Mouse (Mus musculus) MEL (cell line): ENCODE measurements around the gene Tifa.

Experiments
- CTCF ChIP-seq, 3 experiments: IDR thresholded peaks in 2 of 3; conservative IDR thresholded peaks in 1 of 3; 2 replicates each; pipeline ENCODE4 v1.5.1; 2011 to 2012; ENCODE audit warnings: low read length in 3 of 3, low read depth in 2 of 3, mild to moderate bottlenecking in 2 of 3, improper control_type of control experiment in 1 of 3, inconsistent platforms in 1 of 3, mixed read lengths in 1 of 3, moderate library complexity in 1 of 3; ENCODE audit not compliant: control insufficient read depth in 1 of 3, insufficient read depth in 1 of 3, poor library complexity in 1 of 3, severe bottlenecking in 1 of 3
- E2F4 ChIP-seq: IDR thresholded peaks from 2 replicates; pipeline ENCODE4 v1.6.1; 2011; ENCODE audit warnings: low read depth, low read length, improper control_type of control experiment, borderline replicate concordance
- EP300 ChIP-seq, 2 experiments: IDR thresholded peaks; 2 replicates each; pipeline ENCODE4 v1.6.1; 2011; ENCODE audit warnings: improper control_type of control experiment in 2 of 2, low read length in 2 of 2, low read depth in 1 of 2, mild to moderate bottlenecking in 1 of 2
- KAT2A ChIP-seq: conservative IDR thresholded peaks from 2 replicates; pipeline ENCODE4 v1.6.1; 2012; ENCODE audit warnings: low read depth, low read length, improper control_type of control experiment, inconsistent platforms
- MAX ChIP-seq: IDR thresholded peaks from 2 replicates; pipeline ENCODE4 v1.6.1; 2011; ENCODE audit warnings: low read length, improper control_type of control experiment
- MAZ ChIP-seq: IDR thresholded peaks from 2 replicates; pipeline ENCODE4 v1.6.1; 2012; ENCODE audit warnings: low read depth, mild to moderate bottlenecking, inconsistent platforms, low read length, improper control_type of control experiment
- POLR2A ChIP-seq, 2 experiments: IDR thresholded peaks; 2 replicates each; pipeline ENCODE4 v1.6.1; 2011 to 2012; ENCODE audit warnings: low read length in 2 of 2, mild to moderate bottlenecking in 2 of 2, control low read depth in 1 of 2, improper control_type of control experiment in 1 of 2, low read depth in 1 of 2, moderate library complexity in 1 of 2; ENCODE audit not compliant: control insufficient read depth in 1 of 2, insufficient read depth in 1 of 2, poor library complexity in 1 of 2
- TBP ChIP-seq: IDR thresholded peaks from 2 replicates; pipeline ENCODE4 v1.8.0; 2011; ENCODE audit warnings: low read depth, low read length, improper control_type of control experiment
- USF2 ChIP-seq, 2 experiments: IDR thresholded peaks; 2 replicates each; pipeline ENCODE4 v1.6.1; 2011 to 2012; ENCODE audit warnings: improper control_type of control experiment in 2 of 2, low read length in 2 of 2, borderline replicate concordance in 1 of 2, inconsistent platforms in 1 of 2, low read depth in 1 of 2, mild to moderate bottlenecking in 1 of 2; ENCODE audit not compliant: insufficient read depth in 1 of 2
- ZC3H11A ChIP-seq: IDR thresholded peaks from 2 replicates; pipeline ENCODE4 v1.6.1; 2012; ENCODE audit warnings: low read depth, mild to moderate bottlenecking, inconsistent platforms, low read length, improper control_type of control experiment
- ZMIZ1 ChIP-seq: IDR thresholded peaks from 2 replicates; pipeline ENCODE4 v1.6.1; 2012; ENCODE audit warnings: low read depth, mild to moderate bottlenecking, inconsistent platforms, low read length, improper control_type of control experiment, moderate library complexity

DNA sequence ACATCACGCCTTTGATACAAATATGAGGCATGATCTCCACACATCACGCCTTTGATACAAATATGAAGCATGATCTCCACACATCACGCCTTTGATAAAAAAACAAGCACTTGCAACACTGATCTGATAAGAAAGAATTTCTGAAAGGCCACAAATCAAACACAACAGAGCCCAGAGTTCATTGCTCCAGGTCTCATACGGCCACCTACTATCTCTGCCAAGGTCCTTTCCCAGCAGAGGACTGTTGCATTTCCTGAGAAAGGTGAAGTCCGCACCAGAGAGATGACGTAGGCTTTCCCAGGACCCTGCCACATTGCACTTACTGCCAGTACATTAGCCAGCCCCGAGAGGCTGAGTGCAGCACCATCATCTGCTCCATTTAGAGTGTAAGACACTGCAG lies 19.5 kb downstream of the Tifa start:
- no peak for TF ChIP-seq MAZ
- TF ChIP-seq ZC3H11A, result no peak
- TF ChIP-seq POLR2A (IDR thresholded peaks at IDR 0.05; ENCODE audit: control insufficient read depth in 1 of 2, insufficient read depth in 1 of 2, low read depth in 1 of 2, low read length in 2 of 2, poor library complexity in 1 of 2), result no peak
- TF ChIP-seq TBP, result no peak
- no peak for TF ChIP-seq MAX
- TF ChIP-seq EP300 (IDR thresholded peaks at IDR 0.05; ENCODE audit: low read depth in 1 of 2, low read length in 2 of 2), result no peak
- no peak for TF ChIP-seq ZMIZ1
- no peak for TF ChIP-seq KAT2A
- TF ChIP-seq E2F4, result no peak
- no peak for TF ChIP-seq CTCF (IDR thresholded peaks at IDR 0.05 in 2 of 3, conservative IDR thresholded peaks at IDR 0.05 in 1 of 3; ENCODE audit: control insufficient read depth in 1 of 3, insufficient read depth in 1 of 3, low read depth in 2 of 3, low read length in 3 of 3, poor library complexity in 1 of 3, severe bottlenecking in 1 of 3)
- TF ChIP-seq USF2 (IDR thresholded peaks at IDR 0.05; ENCODE audit: borderline replicate concordance in 1 of 2, insufficient read depth in 1 of 2, low read depth in 1 of 2, low read length in 2 of 2), result no peak
